Mouse (Mus musculus) heart, embryonic 10.5 days (tissue): ENCODE measurements around the gene Abca6. TPM values are rescaled to one million over a fixed set of nuclear protein-coding genes. Genes with fewer than 3 reads are reported as not detected.

Experiments
- DNase-seq: peaks from one replicate; pipeline ENCODE4 v3.0.0-alpha.2; 2017; ENCODE audit warnings: low spot score
- H3K27ac ChIP-seq: fragments of 300-500 bp; sonication (generic); 2 replicates; pipeline ENCODE4 v1.5.1; 2016; ENCODE audit warnings: mild to moderate bottlenecking
- H3K27me3 ChIP-seq: fragments of 300-500 bp; sonication (generic); 2 replicates; pipeline ENCODE4 v1.6.1; 2016; ENCODE audit warnings: mild to moderate bottlenecking; ENCODE audit not compliant: poor library complexity, insufficient read depth, severe bottlenecking
- H3K36me3 ChIP-seq: fragments of 300-500 bp; sonication (generic); 2 replicates; pipeline ENCODE4 v1.6.1; 2016; ENCODE audit warnings: mild to moderate bottlenecking, moderate library complexity
- H3K4me1 ChIP-seq: fragments of 300-500 bp; sonication (generic); 2 replicates; pipeline ENCODE4 v1.6.1; 2016; ENCODE audit warnings: mild to moderate bottlenecking
- H3K4me3 ChIP-seq: fragments of 300-500 bp; sonication (generic); 2 replicates; pipeline ENCODE4 v1.5.1; 2016; ENCODE audit warnings: mild to moderate bottlenecking, moderate library complexity
- H3K9me3 ChIP-seq: fragments of 300-500 bp; sonication (generic); 2 replicates; pipeline ENCODE4 v1.6.1; 2016; ENCODE audit warnings: mild to moderate bottlenecking, moderate library complexity
- WGBS: fragments of 180-500 bp; shearing (Covaris S2); methylation state at CpG from one replicate; pipeline ENCODE4 v1.1.7; 2016; 5-methylcytosine and 5-hydroxymethylcytosine counted together
- polyA plus RNA-seq: library from polyadenylated mRNA; unstranded; fragments of >200 nt; fragmentation: Nextera tagmentation; extraction: Ambion mirVana; gene quantifications from 2 replicates; pipeline ENCODE4 v1.2.1, GENCODE M21; 2016

The Abca6 gene
- 0.18 and 0.55 TPM in 2 replicates for polyA plus RNA-seq

DNA sequence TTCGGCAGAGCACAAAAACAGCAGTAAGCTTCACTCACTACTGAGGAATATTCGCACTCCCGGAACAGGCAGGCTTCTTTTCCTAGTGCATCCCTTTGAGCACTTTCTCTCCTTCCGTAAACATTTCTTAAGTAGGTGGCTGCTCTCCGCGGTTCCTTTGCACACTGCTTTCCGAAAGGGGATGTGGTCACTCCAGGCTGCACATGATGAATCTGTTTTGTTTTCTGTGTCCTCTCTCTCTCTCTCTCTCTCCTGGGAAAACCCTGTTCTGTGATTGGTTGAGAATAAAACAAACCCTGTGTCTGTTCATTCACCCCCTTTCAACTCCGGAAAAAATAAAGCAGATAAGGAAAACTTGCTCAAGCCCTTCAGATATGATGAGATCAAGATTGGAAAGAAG lies at the start of gene Abca6:
TSS of gene Abca6 (minus strand) at position 243 of the 400 bp plus-strand sequence.
- Histone ChIP-seq H3K4me1 (no peaks in the 10 kb centered on the region), H3K9me3 (no peaks in the 10 kb centered on the region), H3K27me3 (no peaks in the 10 kb centered on the region), H3K27ac (no peak within 1 kb of the TSS), H3K4me3 (0 out of 2 replicates have a peak within 1 kb of the TSS, but pooled peaks have one; percentile 31), H3K36me3 (no peaks in the 10 kb centered on the region)
- DNase-seq, result no peak
- WGBS, result 17% methylated on average over 8 of the region's 8 CpGs

DNA sequence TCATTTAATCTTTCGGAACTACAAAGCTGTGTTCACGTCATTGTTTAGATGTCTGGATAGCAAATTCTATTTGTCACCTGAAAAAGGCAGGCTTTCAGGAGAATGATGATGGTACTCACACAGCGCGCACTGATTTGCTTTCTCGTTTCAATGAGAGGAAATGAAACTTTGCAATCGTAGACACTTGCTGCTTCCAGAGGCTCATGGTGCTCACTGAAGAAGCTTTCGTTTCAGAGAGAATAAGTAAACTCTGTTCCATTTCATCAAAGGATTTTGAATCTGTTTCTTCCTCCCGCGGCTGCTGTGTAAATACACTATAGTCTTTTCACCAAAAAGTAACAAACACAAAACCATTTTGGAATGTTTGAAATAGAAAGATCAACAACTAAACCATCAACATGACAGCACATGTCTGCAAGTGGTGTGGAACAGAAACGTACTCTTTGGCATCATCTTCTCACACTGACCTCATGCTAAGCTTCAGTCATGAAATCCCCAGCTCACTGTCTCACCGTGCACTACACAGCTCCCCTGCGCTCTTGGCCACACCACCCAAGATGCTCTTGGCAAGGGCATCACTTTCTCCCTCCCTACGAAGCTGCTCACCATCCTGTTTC lies 46.4 kb upstream of the Abca6 start:
- no peak overlapping the region for H3K27ac ChIP-seq
- H3K4me3 ChIP-seq, result no peak overlapping the region
- H3K27me3 ChIP-seq, result no peaks in the 10 kb centered on the region
- no peak for DNase-seq
- no peaks in the 10 kb centered on the region for H3K9me3 ChIP-seq
- 85% methylated on average over 13 of the region's 13 CpGs for WGBS
- no peaks in the 10 kb centered on the region for H3K36me3 ChIP-seq
- H3K4me1 ChIP-seq, result no peaks in the 10 kb centered on the region

DNA sequence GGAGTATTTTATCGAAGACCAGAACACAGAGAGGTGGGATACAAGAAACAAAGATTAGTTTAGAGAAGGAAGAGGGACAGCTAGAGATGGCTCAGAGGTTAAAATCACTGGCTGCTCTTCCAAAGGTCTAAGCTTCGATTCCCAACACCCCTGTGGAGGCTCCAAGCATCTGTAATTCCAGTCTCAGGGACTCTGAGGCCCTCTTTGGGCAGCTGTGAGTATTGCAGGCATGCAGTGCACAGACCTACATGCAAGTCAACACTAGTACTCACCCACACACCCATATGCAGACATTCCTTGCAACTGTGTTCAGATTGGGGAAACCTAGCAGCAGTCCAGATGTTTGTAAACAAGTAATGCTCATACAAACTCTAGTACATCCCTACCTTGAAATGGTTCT lies 39.0 kb upstream of the Abca6 start:
- H3K36me3 ChIP-seq, result no peaks in the 10 kb centered on the region
- no peak overlapping the region for H3K27ac ChIP-seq
- no peaks in the 10 kb centered on the region for H3K9me3 ChIP-seq
- WGBS, result 85% methylated on average over 2 of the region's 2 CpGs
- H3K27me3 ChIP-seq, result no peaks in the 10 kb centered on the region
- DNase-seq, result no peak
- no peaks in the 10 kb centered on the region for H3K4me1 ChIP-seq
- H3K4me3 ChIP-seq, result no peak overlapping the region

DNA sequence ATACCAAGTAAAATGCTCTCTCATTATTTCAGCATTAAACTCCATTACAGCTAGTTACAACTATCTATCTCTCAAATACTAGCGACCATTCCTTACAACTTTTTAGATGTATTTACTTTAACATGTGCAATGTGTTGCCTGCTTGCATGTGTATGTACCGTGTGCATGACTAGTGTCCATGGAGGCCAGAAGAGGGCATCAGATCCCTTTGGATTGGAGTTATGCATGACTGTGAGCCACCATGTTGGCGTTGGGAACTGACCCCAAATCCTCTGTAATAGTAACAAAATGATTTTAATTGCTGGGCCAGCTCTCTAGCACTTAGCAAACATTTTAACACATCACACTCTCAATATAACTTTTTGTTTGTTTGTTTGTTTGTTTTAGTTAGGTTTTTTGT lies 36.8 kb upstream of the Abca6 start:
- no peak for DNase-seq
- Histone ChIP-seq H3K36me3 (no peaks in the 10 kb centered on the region), H3K27me3 (no peaks in the 10 kb centered on the region), H3K4me3 (no peak overlapping the region), H3K4me1 (no peaks in the 10 kb centered on the region), H3K9me3 (no peaks in the 10 kb centered on the region), H3K27ac (no peak overlapping the region)
- 77% methylated on average over 3 of the region's 3 CpGs for WGBS

DNA sequence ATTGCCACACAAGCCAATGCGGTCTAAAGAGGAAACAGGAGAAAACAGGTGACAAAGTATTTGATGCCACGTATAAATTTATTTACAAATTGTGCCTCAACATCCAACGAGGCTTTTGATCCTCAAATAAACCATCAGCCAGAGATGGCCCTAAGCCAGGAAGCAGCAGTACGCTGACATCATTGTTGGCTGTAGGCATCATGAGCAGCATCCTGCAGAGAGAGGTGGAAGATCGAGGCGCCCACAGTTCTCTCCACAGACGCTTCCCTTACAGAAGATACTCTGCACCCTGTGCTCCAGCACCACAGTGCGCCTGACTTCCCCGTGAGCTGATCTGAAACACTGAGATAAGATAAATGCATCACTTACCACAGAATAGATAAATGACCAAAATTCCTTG lies 36.1 kb upstream of the Abca6 start:
- no peak for DNase-seq
- no peaks in the 10 kb centered on the region for H3K36me3 ChIP-seq
- H3K4me1 ChIP-seq, result no peaks in the 10 kb centered on the region
- no peaks in the 10 kb centered on the region for H3K27me3 ChIP-seq
- H3K4me3 ChIP-seq, result no peak overlapping the region
- H3K9me3 ChIP-seq, result no peaks in the 10 kb centered on the region
- H3K27ac ChIP-seq, result no peak overlapping the region
- 59% methylated on average over 9 of the region's 9 CpGs for WGBS

DNA sequence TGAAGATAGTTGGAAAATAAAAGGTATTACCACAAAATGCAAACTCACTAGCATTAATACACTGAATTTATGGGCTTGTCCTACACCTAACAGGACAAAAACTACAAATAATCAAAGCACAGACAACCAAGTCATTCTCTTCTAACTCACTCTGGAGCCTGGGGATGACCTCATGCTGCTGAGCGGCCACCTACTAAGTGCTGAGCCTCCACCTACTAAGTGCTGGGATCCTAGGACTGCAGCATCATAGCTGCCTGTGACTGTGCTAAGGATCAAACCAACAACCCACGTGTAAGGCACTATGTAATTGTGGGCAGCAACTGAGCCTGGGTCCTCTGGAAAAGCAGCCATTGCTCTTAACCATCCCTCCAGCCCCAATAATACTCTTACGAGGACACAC lies 34.8 kb upstream of the Abca6 start:
- no peaks in the 10 kb centered on the region for H3K9me3 ChIP-seq
- H3K36me3 ChIP-seq, result no peaks in the 10 kb centered on the region
- no peaks in the 10 kb centered on the region for H3K4me1 ChIP-seq
- no peak overlapping the region for H3K27ac ChIP-seq
- no peak overlapping the region for H3K4me3 ChIP-seq
- H3K27me3 ChIP-seq, result no peaks in the 10 kb centered on the region
- no peak for DNase-seq
- 79% methylated on average over 3 of the region's 3 CpGs for WGBS

DNA sequence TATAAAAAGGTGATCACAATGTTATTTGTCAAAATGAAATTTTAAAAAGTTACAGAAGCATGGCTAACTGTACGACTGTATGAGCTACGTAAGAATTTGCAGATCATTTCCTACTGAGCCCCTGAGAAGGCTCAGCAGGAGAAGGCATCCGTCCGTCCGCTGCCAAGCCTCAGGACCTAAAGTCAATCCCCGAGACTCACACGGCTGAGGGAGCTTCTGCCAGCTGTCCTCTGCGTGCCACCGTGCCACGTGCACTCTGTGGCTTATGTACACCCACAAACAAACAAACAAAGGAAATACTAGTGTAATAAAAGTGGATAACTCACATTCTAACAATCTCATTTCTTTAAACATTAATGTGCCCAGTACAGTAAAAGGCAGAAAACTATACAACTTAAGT lies 33.3 kb upstream of the Abca6 start:
- H3K27me3 ChIP-seq, result no peaks in the 10 kb centered on the region
- H3K9me3 ChIP-seq, result no peaks in the 10 kb centered on the region
- H3K36me3 ChIP-seq, result no peaks in the 10 kb centered on the region
- no peak for DNase-seq
- H3K27ac ChIP-seq, result no peak overlapping the region
- 73% methylated on average over 10 of the region's 10 CpGs for WGBS
- H3K4me3 ChIP-seq, result no peak overlapping the region
- H3K4me1 ChIP-seq, result no peaks in the 10 kb centered on the region

DNA sequence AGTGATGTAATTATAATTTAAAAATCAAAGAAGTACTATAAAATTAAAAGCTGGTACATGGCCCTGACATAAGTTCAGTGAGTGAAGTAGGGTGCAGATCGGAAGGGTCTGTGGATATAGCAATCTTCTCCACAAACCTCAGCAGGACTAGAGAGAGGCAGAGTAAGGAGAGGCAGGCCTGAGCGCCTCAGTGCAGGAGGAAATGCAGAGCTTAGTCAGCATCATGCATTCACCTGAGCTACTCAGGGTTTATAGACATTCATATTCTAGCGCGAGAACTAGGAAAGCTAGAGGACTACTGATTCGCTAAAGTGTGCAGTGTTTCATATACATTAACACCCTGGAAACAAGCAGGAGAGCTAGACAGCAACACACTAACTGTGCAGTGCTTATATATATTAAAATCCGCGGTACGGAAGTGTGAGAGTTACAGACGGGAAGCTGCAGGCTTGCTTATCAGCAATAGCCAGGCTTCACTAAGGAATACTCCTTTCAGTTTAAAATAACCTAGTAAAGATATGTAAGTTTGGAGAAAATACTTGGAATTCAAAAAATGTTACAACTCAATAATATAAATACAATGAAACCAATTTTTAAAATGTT lies 32.7 kb upstream of the Abca6 start:
- H3K4me3 ChIP-seq, result no peak overlapping the region
- no peak for DNase-seq
- no peaks in the 10 kb centered on the region for H3K9me3 ChIP-seq
- H3K27me3 ChIP-seq, result no peaks in the 10 kb centered on the region
- no peaks in the 10 kb centered on the region for H3K36me3 ChIP-seq
- H3K4me1 ChIP-seq, result no peaks in the 10 kb centered on the region
- H3K27ac ChIP-seq, result no peak overlapping the region
- 72% methylated on average over 9 of the region's 9 CpGs for WGBS

DNA sequence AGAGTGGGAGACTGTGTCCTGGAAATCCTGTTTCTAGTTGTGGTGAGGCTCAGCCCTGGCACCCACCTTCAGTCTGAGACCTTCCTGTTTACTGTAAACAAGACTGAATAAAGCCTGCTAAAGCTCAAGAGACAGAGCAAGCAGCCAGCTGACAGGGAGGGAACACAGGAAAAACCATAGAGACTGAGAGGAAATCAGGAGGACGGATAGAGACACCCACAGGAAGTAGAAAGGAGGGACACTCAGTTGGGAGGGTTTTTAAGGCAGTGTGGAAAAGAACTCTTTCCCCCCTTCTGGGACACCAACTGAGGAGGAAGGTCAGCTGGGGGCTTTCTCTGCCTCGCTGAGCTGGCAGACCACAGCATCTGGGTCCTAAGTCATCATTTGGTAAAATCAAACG lies 23.2 kb upstream of the Abca6 start:
- 61% methylated on average over 3 of the region's 3 CpGs for WGBS
- no peaks in the 10 kb centered on the region for H3K9me3 ChIP-seq
- H3K36me3 ChIP-seq, result no peaks in the 10 kb centered on the region
- no peak overlapping the region for H3K4me3 ChIP-seq
- H3K4me1 ChIP-seq, result no peaks in the 10 kb centered on the region
- no peaks in the 10 kb centered on the region for H3K27me3 ChIP-seq
- H3K27ac ChIP-seq, result 0 out of 2 replicates have a peak overlapping the region, but pooled peaks have one; percentile 36
- no peak for DNase-seq

DNA sequence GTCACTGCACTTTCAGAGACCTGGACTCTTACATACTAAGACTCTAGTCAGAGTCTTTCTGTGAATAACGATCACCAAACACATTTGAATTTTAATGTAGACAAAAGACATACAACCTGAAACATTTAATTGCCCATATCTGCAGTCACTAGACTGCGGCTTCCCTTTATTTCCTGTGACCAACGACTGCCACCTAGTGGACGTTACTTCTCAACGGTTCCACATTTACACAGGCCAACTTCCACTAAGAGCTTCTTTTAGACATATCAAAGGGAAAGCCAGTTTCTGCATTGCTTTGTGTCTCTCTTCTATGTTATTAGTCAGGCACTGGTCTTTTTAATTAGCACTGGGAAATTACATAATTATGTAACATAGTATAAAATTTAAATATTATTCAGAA lies 20.2 kb upstream of the Abca6 start:
- no peaks in the 10 kb centered on the region for H3K36me3 ChIP-seq
- H3K9me3 ChIP-seq, result no peaks in the 10 kb centered on the region
- WGBS, result 7% methylated on average over 5 of the region's 5 CpGs
- no peak overlapping the region for H3K27ac ChIP-seq
- no peaks in the 10 kb centered on the region for H3K4me1 ChIP-seq
- no peak for DNase-seq
- no peaks in the 10 kb centered on the region for H3K27me3 ChIP-seq
- no peak overlapping the region for H3K4me3 ChIP-seq

DNA sequence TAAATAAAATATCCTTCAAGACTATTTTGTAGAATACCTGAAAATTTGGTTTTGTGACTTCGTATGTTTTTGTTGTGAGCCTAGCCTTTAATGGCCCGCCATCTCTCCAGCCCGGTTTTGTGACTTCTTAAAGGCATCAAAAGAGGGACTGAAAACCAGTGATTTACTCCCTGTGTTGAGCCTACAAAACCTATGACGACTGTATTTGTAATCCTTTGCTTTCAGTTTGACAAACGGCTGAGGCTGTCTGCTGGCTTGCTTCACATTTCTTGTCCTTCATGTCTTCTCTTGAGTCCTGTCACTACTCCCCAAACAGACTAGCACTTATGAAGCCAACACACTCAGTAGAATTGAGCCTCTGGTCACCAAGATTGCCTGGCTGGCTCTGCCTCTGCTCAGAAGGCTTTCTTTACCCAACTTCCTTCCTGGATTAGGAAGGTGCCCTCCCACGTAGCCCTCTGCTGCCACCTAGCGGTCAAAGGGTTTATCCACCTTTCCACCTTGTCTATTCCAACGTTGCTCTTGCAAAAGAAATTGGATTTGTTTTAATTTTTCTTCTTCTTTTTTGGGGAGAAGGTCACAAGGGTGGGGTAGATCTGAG lies 16.8 kb upstream of the Abca6 start:
- Histone ChIP-seq H3K4me1 (no peaks in the 10 kb centered on the region), H3K27me3 (no peaks in the 10 kb centered on the region), H3K4me3 (no peak overlapping the region), H3K9me3 (no peaks in the 10 kb centered on the region), H3K27ac (peak overlapping the region; percentile 62; the same call in 1 of the 2 replicates), H3K36me3 (no peaks in the 10 kb centered on the region)
- peak; percentile 88 for DNase-seq
- WGBS, result 44% methylated on average over 8 of the region's 8 CpGs

DNA sequence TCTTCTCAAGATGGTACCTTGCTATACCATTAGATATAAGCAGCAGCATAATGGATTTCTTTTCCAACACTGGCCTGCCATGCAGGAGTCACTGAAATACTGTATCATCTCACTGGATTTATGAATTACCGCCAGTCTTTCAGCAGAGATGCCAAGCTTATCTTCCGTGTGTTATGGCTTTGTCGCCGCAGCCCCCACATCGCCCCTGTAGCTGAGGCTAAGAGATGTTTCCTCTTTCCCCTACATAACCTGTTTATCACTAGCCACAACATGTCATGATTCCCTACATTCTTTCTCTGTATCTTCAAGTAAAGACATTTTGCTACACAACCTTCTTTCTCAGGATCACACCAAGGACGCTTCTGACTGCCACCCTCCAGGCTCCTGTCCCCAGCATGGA lies 15.7 kb upstream of the Abca6 start:
- H3K9me3 ChIP-seq, result no peaks in the 10 kb centered on the region
- H3K4me3 ChIP-seq, result no peak overlapping the region
- no peak for DNase-seq
- no peaks in the 10 kb centered on the region for H3K27me3 ChIP-seq
- H3K4me1 ChIP-seq, result no peaks in the 10 kb centered on the region
- no peak overlapping the region for H3K27ac ChIP-seq
- 88% methylated on average over 6 of the region's 6 CpGs for WGBS
- no peaks in the 10 kb centered on the region for H3K36me3 ChIP-seq

DNA sequence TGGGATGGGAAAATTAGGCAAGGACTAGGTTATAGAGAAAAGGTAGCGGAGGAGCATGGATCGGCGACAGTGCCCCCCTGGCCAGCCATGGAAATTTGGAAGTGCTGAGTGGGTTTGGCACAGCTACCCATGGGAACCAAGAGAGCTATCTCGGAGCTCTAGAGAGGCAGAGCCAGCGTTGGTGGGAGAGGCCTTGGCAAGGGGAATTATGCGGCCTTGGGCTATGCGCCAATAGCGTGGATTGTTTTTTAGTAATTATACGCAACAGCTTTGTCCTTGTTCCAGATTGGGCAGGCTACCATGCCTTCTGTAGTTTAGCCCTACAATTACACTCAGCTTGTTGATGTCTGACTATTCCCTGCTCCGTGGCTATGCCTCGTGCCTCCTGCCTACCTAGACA lies 15.2 kb upstream of the Abca6 start:
- no peak for DNase-seq
- Histone ChIP-seq H3K4me1 (no peaks in the 10 kb centered on the region), H3K27ac (no peak overlapping the region), H3K9me3 (no peaks in the 10 kb centered on the region), H3K27me3 (no peaks in the 10 kb centered on the region), H3K36me3 (no peaks in the 10 kb centered on the region), H3K4me3 (no peak overlapping the region)
- 89% methylated on average over 11 of the region's 11 CpGs for WGBS
